Mouse (Mus musculus) forebrain, embryonic 10.5 days (tissue): ENCODE data around the gene St8sia1. TPM values are rescaled to one million over a fixed set of nuclear protein-coding genes. Genes with fewer than 3 reads are reported as not detected.
A peak's percentile ranks its signal among the peaks of the same experiment; 100 is the strongest.
"Not testable (repeated sequence)": the region's sequence is repeated elsewhere in the genome, so short reads cannot be mapped to it uniquely, and the experiment has no call there.

Source experiments
- DNase-seq: peaks from one replicate; pipeline ENCODE4 v3.0.0-alpha.2; 2017; ENCODE audit warnings: low spot score; ENCODE audit errors: extremely low spot score
- H3K27ac ChIP-seq: fragments of 300-500 bp; sonication (generic); 2 replicates; pipeline ENCODE4 v1.5.1; 2016; ENCODE audit warnings: mild to moderate bottlenecking
- H3K27me3 ChIP-seq: fragments of 300-500 bp; sonication (generic); 2 replicates; pipeline ENCODE4 v1.6.1; 2016; ENCODE audit warnings: mild to moderate bottlenecking; ENCODE audit not compliant: poor library complexity, severe bottlenecking
- H3K36me3 ChIP-seq: fragments of 300-500 bp; sonication (generic); replicated peaks from 2 replicates; pipeline ENCODE4 v1.6.1; 2016; ENCODE audit warnings: mild to moderate bottlenecking, moderate library complexity
- H3K4me1 ChIP-seq: fragments of 300-500 bp; sonication (generic); 2 replicates; pipeline ENCODE4 v1.6.1; 2016
- H3K4me3 ChIP-seq: fragments of 300-500 bp; sonication (generic); 2 replicates; pipeline ENCODE4 v1.5.1; 2016; ENCODE audit warnings: mild to moderate bottlenecking, moderate library complexity
- H3K9me3 ChIP-seq: fragments of 300-500 bp; sonication (generic); 2 replicates; pipeline ENCODE4 v1.6.1; 2016; ENCODE audit warnings: mild to moderate bottlenecking, moderate library complexity
- WGBS: fragments of 180-500 bp; shearing (Covaris S2); methylation state at CpG from one replicate; pipeline ENCODE4 v1.1.7; 2016; 5-methylcytosine and 5-hydroxymethylcytosine counted together
- polyA plus RNA-seq: library from polyadenylated mRNA; unstranded; fragments of >200 nt; fragmentation: Nextera tagmentation; extraction: Ambion mirVana; gene quantifications from 2 replicates; pipeline ENCODE4 v1.2.1, GENCODE M21; 2016

Gene St8sia1
- polyA plus RNA-seq = 2.3 and 2.6 TPM in 2 replicates

- no peaks in the 10 kb centered on the region for H3K9me3 ChIP-seq
- peak within 1 kb of the TSS; percentile 91 for H3K27ac ChIP-seq
- WGBS = under 1% methylated on average over 45 of the region's 45 CpGs
- peak within 1 kb of the TSS; percentile 79 for H3K4me3 ChIP-seq
- 0 out of 2 replicates have a peak, but pooled peaks cover 6% of the 10 kb centered on the region for H3K36me3 ChIP-seq
- H3K4me1 ChIP-seq = peaks cover 25% of the 10 kb centered on the region
- H3K27me3 ChIP-seq = peaks cover 23% of the 10 kb centered on the region
- DNase-seq = peak; percentile 63
Measured at GRCm38 (mm10) chr6:142964076-142964530, at the start of gene St8sia1. TSS of gene St8sia1 (minus strand) at chr6:142964452.

GRCm38 (mm10) chr6:143012513-143013215, 48.4 kb upstream of the St8sia1 start:
- H3K27ac ChIP-seq = no peak overlapping the region
- H3K4me1 ChIP-seq = no peaks in the 10 kb centered on the region
- WGBS = 94% methylated on average over 15 of the region's 15 CpGs
- no peak overlapping the region for H3K4me3 ChIP-seq
- no peaks in the 10 kb centered on the region for H3K27me3 ChIP-seq
- no peak for DNase-seq
- H3K9me3 ChIP-seq = no peaks in the 10 kb centered on the region
- H3K36me3 ChIP-seq = peaks cover 54% of the 10 kb centered on the region

- H3K4me1 ChIP-seq = no peaks in the 10 kb centered on the region
- H3K36me3 ChIP-seq = peaks cover 40% of the 10 kb centered on the region
- no peak overlapping the region for H3K4me3 ChIP-seq
- H3K27ac ChIP-seq = no peak overlapping the region
- WGBS = 86% methylated on average over 5 of the region's 5 CpGs
- H3K9me3 ChIP-seq = no peaks in the 10 kb centered on the region; the same call in 1 of the 2 replicates
- no peak for DNase-seq
- no peaks in the 10 kb centered on the region for H3K27me3 ChIP-seq
Measured at GRCm38 (mm10) chr6:143008865-143009264, 44.6 kb upstream of the St8sia1 start.

GRCm38 (mm10) chr6:143005209-143005608, 41.0 kb upstream of the St8sia1 start:
- 90% methylated on average over 9 of the region's 9 CpGs for WGBS
- H3K27ac ChIP-seq, H3K4me3 ChIP-seq, H3K4me1 ChIP-seq, DNase-seq, H3K27me3 ChIP-seq, H3K9me3 ChIP-seq: not testable (repeated sequence)
- H3K36me3 ChIP-seq = peaks cover 12% of the 10 kb centered on the region

- Histone ChIP-seq H3K27ac (no peak overlapping the region), H3K36me3 (peaks cover 7% of the 10 kb centered on the region), H3K9me3 (no peaks in the 10 kb centered on the region; the same call in 1 of the 2 replicates), H3K27me3 (no peaks in the 10 kb centered on the region), H3K4me3 (no peak overlapping the region), H3K4me1 (no peaks in the 10 kb centered on the region)
- no peak for DNase-seq
- WGBS = 84% methylated on average over 9 of the region's 9 CpGs
Measured at GRCm38 (mm10) chr6:143004801-143005200, 40.5 kb upstream of the St8sia1 start.

GRCm38 (mm10) chr6:142998221-142998999, 34.2 kb upstream of the St8sia1 start:
- peaks cover 19% of the 10 kb centered on the region for H3K4me1 ChIP-seq

GRCm38 (mm10) chr6:142996887-142997286, 32.6 kb upstream of the St8sia1 start:
- DNase-seq = no peak
- H3K36me3 ChIP-seq = no peaks in the 10 kb centered on the region
- no peaks in the 10 kb centered on the region for H3K9me3 ChIP-seq
- 67% methylated on average over 3 of the region's 3 CpGs for WGBS
- no peak overlapping the region for H3K4me3 ChIP-seq
- peaks cover 23% of the 10 kb centered on the region for H3K4me1 ChIP-seq
- no peak overlapping the region for H3K27ac ChIP-seq
- H3K27me3 ChIP-seq = peaks cover 8% of the 10 kb centered on the region

More at GRCm38 (mm10) chr6:142998221-142998999, 34.2 kb upstream of the St8sia1 start:
- no peak overlapping the region for H3K27ac ChIP-seq
- no peak overlapping the region for H3K4me3 ChIP-seq
- peaks cover 2% of the 10 kb centered on the region; the same call in 1 of the 2 replicates for H3K27me3 ChIP-seq
- WGBS = 84% methylated on average over 12 of the region's 12 CpGs
- no peaks in the 10 kb centered on the region for H3K9me3 ChIP-seq
- no peaks in the 10 kb centered on the region for H3K36me3 ChIP-seq
- no peak for DNase-seq

GRCm38 (mm10) chr6:142995567-142995966, 31.3 kb upstream of the St8sia1 start:
- no peak for DNase-seq
- 73% methylated on average over 5 of the region's 5 CpGs for WGBS
- H3K36me3 ChIP-seq = no peaks in the 10 kb centered on the region
- H3K27ac ChIP-seq = no peak overlapping the region
- H3K4me3 ChIP-seq = no peak overlapping the region
- peaks cover 12% of the 10 kb centered on the region for H3K27me3 ChIP-seq
- H3K4me1 ChIP-seq = peaks cover 30% of the 10 kb centered on the region
- no peaks in the 10 kb centered on the region for H3K9me3 ChIP-seq

- H3K27ac ChIP-seq = no peak overlapping the region
- no peaks in the 10 kb centered on the region for H3K9me3 ChIP-seq
- no peak for DNase-seq
- 62% methylated on average over 7 of the region's 7 CpGs for WGBS
- H3K27me3 ChIP-seq = peaks cover 12% of the 10 kb centered on the region
- no peak overlapping the region for H3K4me3 ChIP-seq
- peaks cover 30% of the 10 kb centered on the region for H3K4me1 ChIP-seq
- no peaks in the 10 kb centered on the region for H3K36me3 ChIP-seq
Measured at GRCm38 (mm10) chr6:142994821-142995220, 30.6 kb upstream of the St8sia1 start.

- 48% methylated on average over 14 of the region's 14 CpGs for WGBS
- DNase-seq = no peak
- H3K9me3 ChIP-seq = no peaks in the 10 kb centered on the region
Measured at GRCm38 (mm10) chr6:142993705-142994698, 29.8 kb upstream of the St8sia1 start.

GRCm38 (mm10) chr6:142992971-142993370, 28.7 kb upstream of the St8sia1 start:
- 63% methylated on average over 2 of the region's 2 CpGs for WGBS

More at GRCm38 (mm10) chr6:142993705-142994698, 29.8 kb upstream of the St8sia1 start:
- Histone ChIP-seq H3K4me3 (no peak overlapping the region), H3K36me3 (no peaks in the 10 kb centered on the region), H3K4me1 (peaks cover 30% of the 10 kb centered on the region), H3K27me3 (peaks cover 12% of the 10 kb centered on the region), H3K27ac (no peak overlapping the region)

GRCm38 (mm10) chr6:142992099-142992498, 27.8 kb upstream of the St8sia1 start:
- no peak overlapping the region for H3K27ac ChIP-seq
- DNase-seq = no peak
- WGBS = 54% methylated on average over 7 of the region's 7 CpGs

More at GRCm38 (mm10) chr6:142992971-142993370, 28.7 kb upstream of the St8sia1 start:
- Histone ChIP-seq H3K27me3 (peaks cover 12% of the 10 kb centered on the region), H3K36me3 (no peaks in the 10 kb centered on the region), H3K4me1 (peaks cover 30% of the 10 kb centered on the region), H3K4me3 (no peak overlapping the region), H3K9me3 (no peaks in the 10 kb centered on the region), H3K27ac (no peak overlapping the region)
- no peak for DNase-seq

More at GRCm38 (mm10) chr6:142992099-142992498, 27.8 kb upstream of the St8sia1 start:
- Histone ChIP-seq H3K9me3 (no peaks in the 10 kb centered on the region), H3K36me3 (no peaks in the 10 kb centered on the region), H3K4me1 (peaks cover 30% of the 10 kb centered on the region), H3K4me3 (no peak overlapping the region), H3K27me3 (peaks cover 12% of the 10 kb centered on the region)
